Mouse (Mus musculus): ENCODE measurements around the gene Elmsan1. TPM values are rescaled to one million over a fixed set of nuclear protein-coding genes. Genes with fewer than 3 reads are reported as not detected.
"Not testable (repeated sequence)": the region's sequence is repeated elsewhere in the genome, so short reads cannot be mapped to it uniquely, and the experiment has no call there.

Elmsan1 gene
- 10 to 100 TPM; 19.2 to 24.9 TPM for total RNA-seq (2021)
- long read RNA-seq, experiment 1, partial matches to known transcripts, result 1 of 2 reads
- long read RNA-seq, experiment 1, other reads (novel, unspliced or antisense), result 1 of 2 reads
- long read RNA-seq, experiment 2, partial matches to known transcripts, result 1 of 4 reads
- long read RNA-seq, experiment 2, other reads (novel, unspliced or antisense), result 3 of 4 reads

DNA sequence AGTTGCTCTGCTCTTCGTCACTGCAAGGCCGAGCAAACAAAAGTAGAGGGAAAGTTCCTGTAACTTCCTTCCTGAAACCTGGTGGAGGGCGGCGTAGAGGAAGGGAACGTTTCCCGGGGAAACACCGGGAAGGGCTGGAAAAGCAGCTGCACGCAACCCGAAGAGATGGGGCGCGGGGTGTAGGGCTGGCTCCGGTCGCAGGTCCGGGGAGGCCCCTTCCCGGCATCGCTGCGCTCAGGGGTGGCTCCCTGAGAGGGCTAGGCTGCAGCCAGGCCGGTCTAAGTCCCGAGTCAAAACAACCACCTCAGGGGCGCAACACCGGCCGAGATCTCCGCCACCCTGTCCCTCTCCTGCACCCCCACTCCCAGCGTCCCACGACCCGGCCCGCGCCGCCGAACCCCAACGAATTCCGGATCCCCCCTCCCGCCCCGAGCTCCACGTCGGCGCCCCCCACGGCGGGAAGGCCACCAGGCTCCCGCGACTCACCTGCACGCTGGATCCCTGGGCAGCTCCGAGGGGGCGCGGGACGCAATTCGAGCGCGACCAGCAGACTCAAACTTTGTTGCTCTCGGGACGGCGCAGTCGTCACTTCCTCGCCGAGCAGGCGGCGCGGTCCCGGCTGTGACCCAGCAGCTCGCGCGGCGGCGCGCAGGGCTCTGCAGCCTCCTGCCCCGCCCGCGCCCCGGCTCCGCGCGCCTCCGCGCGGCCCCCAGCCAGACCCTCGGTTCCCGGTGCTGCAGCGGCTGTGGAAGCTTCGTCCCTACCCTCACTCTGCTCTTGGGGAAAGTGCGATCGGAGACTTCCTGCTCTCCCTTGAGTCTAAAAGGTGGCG is at the start of gene Elmsan1:
TSS of gene Elmsan1 (minus strand) at position 593 of the 832 bp plus-strand sequence.
- DNase-seq, result peak; percentile 89

DNA sequence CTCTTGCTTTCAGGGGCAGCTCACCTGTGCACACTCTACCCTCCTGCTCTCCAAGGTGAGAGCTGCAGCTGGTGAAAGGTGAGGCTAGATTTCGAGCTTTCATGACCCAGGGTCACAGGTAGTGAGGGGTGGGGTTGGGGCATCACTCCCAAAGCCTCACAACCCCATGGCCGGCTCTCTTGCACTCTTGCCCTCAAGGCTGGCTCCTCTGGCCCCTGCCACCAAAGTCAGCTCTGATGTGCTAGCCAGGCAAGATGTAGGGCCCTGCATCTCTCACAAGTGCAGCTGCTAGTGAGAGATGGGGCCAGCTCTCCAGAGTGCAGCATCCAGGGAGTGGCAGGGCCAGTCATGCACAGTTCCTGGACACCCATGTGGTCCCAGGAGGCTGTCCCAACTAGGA is 48.6 kb upstream of the Elmsan1 start:
- no peak for DNase-seq

- DNase-seq, result no peak
These were observed 41.7 kb upstream of the Elmsan1 start for GRCm38 (mm10) chr12:84260363-84260762.

DNA sequence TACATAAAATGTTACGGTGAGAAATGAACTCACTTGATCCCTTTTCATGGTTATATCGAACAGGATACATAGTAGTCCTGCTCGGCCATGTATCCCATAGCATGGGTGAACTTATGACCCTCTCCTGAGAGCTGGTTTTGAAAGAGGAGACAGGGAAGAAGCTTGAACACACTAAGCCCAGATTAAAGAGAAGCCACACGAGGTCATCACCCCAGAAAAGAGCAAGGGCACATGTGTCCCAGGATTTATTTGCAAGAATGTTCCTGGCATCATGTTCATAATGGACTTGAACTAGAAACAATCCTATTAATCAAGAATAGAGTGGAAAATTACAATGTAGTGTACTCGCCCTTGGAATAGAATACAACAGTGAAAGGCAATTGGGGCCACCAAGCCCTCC is 36.2 kb upstream of the Elmsan1 start:
- no peak for DNase-seq

GRCm38 (mm10) chr12:84252811-84253210 is 34.1 kb upstream of the Elmsan1 start:
- no peak for DNase-seq

GRCm38 (mm10) chr12:84249217-84249616 is 30.5 kb upstream of the Elmsan1 start:
- peak; percentile 80 for DNase-seq

- no peak for DNase-seq
These were observed 27.0 kb upstream of the Elmsan1 start for GRCm38 (mm10) chr12:84245683-84246082.

- no peak for DNase-seq
These were observed 24.5 kb upstream of the Elmsan1 start for GRCm38 (mm10) chr12:84243076-84243770.

- not testable (repeated sequence) for DNase-seq
These were observed 18.4 kb upstream of the Elmsan1 start for GRCm38 (mm10) chr12:84237036-84237435.

DNA sequence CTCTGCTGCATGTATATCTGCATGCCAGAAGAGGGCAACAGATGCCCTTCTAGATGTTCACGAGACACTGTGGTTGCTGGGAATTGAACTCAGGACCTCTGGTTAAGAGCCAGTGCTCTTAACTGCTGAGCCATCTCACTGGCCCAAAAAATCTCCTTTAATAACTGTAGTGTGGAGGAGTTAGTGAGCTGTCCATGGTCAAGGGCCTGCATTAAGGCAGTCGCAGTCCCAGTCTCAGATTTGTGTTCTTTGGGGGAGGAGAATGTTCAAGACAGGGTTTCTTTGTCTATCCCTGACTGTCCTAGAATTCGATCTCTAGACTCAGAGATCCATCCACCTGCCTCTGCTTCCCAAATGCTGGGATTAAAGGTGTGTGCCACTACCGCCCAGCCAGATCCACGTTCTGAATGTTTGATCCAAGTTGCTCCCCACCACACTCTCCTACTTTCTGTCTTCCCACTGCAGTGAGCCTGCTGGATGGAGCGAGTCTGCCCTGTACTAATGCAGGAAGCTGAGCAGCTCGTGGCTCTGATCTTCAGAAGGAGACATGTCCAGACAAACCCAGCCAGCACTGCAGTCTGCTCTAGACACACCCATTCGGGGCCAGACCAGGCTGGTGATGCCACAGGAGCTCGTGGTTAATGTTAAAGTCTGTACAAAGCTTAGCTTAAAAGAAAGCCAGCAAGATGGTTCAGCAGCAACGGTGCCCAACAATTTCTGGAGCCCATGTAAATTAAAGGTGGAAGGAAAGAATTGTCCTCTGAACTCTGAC is 17.5 kb upstream of the Elmsan1 start:
- no peak for DNase-seq

- no peak for DNase-seq
These were observed 16.9 kb upstream of the Elmsan1 start for GRCm38 (mm10) chr12:84235577-84235976.

GRCm38 (mm10) chr12:84233488-84234100 is 14.9 kb upstream of the Elmsan1 start:
- DNase-seq, result no peak

- no peak for DNase-seq
These were observed 7.6 kb upstream of the Elmsan1 start for GRCm38 (mm10) chr12:84226117-84226840.

GRCm38 (mm10) chr12:84222405-84222961 is 3.8 kb upstream of the Elmsan1 start:
- peak; percentile 76 for DNase-seq

DNA sequence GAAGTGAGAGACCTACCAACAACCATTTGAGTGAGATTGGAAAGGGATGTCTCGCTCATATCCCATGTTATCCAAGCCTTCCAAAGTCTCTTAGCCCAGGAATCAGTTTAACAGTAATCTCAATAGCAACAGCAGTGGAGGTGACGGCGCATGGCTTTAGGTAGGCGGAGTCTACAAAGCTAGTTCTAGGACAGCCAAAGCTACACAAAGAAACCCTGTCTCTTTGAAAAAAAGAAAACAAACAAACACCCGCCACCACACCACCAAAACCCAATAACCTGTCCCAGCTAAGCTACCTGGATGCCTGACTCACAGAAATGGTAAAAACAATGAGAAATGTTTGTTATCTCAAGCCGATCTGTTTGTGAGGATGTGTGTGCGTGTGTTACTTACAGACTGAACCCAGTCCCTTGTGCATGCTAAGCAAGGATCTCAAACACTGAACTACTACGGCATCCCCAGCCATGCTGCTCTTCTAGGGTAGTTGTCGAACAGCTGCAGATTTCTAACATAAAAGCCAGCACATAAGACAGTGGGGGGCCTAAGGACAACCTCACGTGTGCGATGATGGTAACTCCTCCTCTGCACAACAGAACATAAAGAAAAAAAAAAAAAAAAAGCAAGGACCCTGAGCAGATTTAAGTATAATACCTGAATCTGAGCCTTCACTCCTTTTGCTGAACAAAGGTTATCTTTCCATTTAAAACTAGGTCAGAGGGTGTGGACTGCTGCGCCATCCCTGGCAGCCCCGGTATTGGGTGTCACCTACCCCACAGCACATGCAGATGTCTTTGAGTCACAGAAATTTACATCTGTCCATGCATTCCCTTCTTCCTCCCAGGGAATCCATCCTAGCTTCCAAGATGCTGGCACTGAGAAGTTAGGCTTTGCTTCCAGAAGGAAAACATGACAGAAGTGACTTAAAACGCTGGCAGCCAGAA is 2.5 kb upstream of the Elmsan1 start:
- DNase-seq, result no peak

DNA sequence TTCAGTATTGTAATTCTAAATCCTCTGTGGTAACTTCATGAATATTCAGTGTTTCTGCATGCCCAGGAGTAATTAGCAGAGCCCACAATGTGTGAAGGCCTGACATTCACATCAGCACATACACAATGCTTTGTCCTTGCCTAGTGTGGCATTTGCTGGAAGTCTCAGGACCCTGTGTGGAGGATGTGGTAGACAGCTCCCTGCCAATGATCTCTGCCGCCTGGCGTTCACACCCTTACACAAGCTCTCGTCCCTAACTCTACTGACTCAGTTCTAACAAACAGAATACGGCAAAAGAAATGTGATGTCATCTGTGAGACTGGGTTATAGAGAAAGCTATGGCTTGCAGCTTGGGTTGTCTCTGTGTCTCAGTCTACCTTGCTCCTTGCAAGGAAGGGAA is 1.8 kb upstream of the Elmsan1 start:
- DNase-seq, result no peak

GRCm38 (mm10) chr12:84219121-84219561 is 460 bp upstream of the Elmsan1 start:
- DNase-seq, result no peak

- DNase-seq, result peak; percentile 59
These were observed 1.1 kb downstream of the Elmsan1 start for GRCm38 (mm10) chr12:84217508-84218131.

GRCm38 (mm10) chr12:84217111-84217507 is 1.6 kb downstream of the Elmsan1 start:
- no peak for DNase-seq
